Mouse (Mus musculus) midbrain, embryonic 16.5 days (tissue): Measurements from ENCODE around the gene Zfp963. TPM values are rescaled to one million over a fixed set of nuclear protein-coding genes. Genes with fewer than 3 reads are reported as not detected.

Experiments
- ATAC-seq: fragments of 200-750 bp; cut with Nextera tagmentation; 2 replicates; pipeline ENCODE4 v1.8.0; 2017; ENCODE audit warnings: moderate TSS enrichment
- H3K27ac ChIP-seq: fragments of 300-500 bp; sonication (generic); 2 replicates; pipeline ENCODE4 v1.5.1; 2014; ENCODE audit warnings: mild to moderate bottlenecking, low read length, mixed read lengths
- H3K27me3 ChIP-seq: fragments of 300-500 bp; sonication (generic); 2 replicates; pipeline ENCODE4 v1.6.1; 2014; ENCODE audit warnings: low read depth, low read length, mixed read lengths; ENCODE audit not compliant: control insufficient read depth, insufficient read depth
- H3K36me3 ChIP-seq: fragments of 300-500 bp; sonication (generic); 2 replicates; pipeline ENCODE4 v1.6.1; 2014; ENCODE audit warnings: mild to moderate bottlenecking, low read length, moderate library complexity, mixed read lengths; ENCODE audit not compliant: control insufficient read depth, insufficient read depth
- H3K4me1 ChIP-seq: fragments of 300-500 bp; sonication (generic); 2 replicates; pipeline ENCODE4 v1.6.1; 2014; ENCODE audit warnings: mild to moderate bottlenecking, low read length, mixed read lengths; ENCODE audit not compliant: control insufficient read depth, insufficient read depth
- H3K4me2 ChIP-seq: fragments of 300-500 bp; sonication (generic); 2 replicates; pipeline ENCODE4 v1.6.1; 2014; ENCODE audit warnings: mild to moderate bottlenecking, low read length, mixed read lengths
- H3K4me3 ChIP-seq: fragments of 300-500 bp; sonication (generic); 2 replicates; pipeline ENCODE4 v1.5.1; 2014; ENCODE audit warnings: low read depth, mild to moderate bottlenecking, low read length, moderate library complexity, mixed read lengths
- H3K9ac ChIP-seq: fragments of 300-500 bp; sonication (generic); 2 replicates; pipeline ENCODE4 v1.6.1; 2014; ENCODE audit warnings: low read depth, low read length, mixed read lengths
- H3K9me3 ChIP-seq: fragments of 300-500 bp; sonication (generic); replicated peaks from 2 replicates; pipeline ENCODE4 v1.6.1; 2014; ENCODE audit warnings: mild to moderate bottlenecking, low read length, mixed read lengths; ENCODE audit not compliant: control insufficient read depth, poor library complexity, severe bottlenecking
- WGBS: fragments of 180-500 bp; shearing (Covaris S2); extraction: QIAGEN DNeasy Blood & Tissue Kit; methylation state at CpG from one replicate; pipeline ENCODE4 v1.1.7; 2014; 5-methylcytosine and 5-hydroxymethylcytosine counted together
- polyA plus RNA-seq: library from polyadenylated mRNA; unstranded; fragments of >200 nt; fragmentation: Nextera tagmentation; extraction: Ambion mirVana; gene quantifications from 2 replicates; pipeline ENCODE4 v1.2.1, GENCODE M21; 2015

The Zfp963 gene
- polyA plus RNA-seq, 1 experiment from 2014 or later = 8.0 TPM

DNA sequence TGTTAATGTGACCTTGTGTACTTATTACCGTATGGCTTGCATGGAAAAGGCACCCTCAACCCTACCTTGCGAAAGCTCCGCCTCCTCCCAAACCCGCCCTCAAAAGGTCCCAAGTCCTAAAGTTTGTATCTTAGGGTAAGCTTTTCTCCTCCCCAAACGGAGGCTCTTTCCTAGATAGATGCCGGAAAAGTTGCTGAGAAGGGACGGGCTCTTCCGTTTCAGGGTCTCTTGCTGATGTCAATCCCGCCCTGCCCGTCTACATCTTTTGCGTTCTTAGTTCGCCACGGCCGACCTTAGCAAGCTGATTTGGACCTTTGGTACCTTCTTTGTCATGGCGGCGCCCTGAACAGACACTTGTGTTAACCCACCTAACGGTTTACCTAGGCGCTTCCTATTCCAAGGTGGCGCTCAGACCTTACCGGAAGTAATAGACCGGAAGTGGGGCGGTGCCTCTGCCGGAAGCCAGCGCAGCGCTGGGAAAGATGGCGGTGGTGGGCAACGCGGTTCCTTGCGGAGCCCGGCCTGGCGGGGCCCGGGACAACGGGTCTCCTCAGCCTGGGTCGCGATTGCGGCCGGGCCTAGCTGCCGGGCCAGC lies 41.1 kb upstream of the Zfp963 start, which contains the start of the genes Atp13a1 and Zfp866:
TSS of gene Atp13a1 (plus strand) at position 391 of the 595 bp plus-strand sequence.
TSS of gene Zfp866 (minus strand) at position 406 of the 595 bp plus-strand sequence.
- Histone ChIP-seq H3K4me2 (peak within 1 kb of the TSS; percentile 90), H3K9ac (peak within 1 kb of the TSS; percentile 98), H3K4me3 (peak within 1 kb of the TSS; percentile 100), H3K27ac (peak within 1 kb of the TSS; percentile 82), H3K4me1 (peaks cover 19% of the 10 kb centered on the region), H3K27me3 (no peaks in the 10 kb centered on the region), H3K36me3 (peaks cover 2% of the 10 kb centered on the region; the same call in 1 of the 2 replicates), H3K9me3 (no peaks in the 10 kb centered on the region)
- 0% methylated on average over 38 of the region's 38 CpGs for WGBS
- ATAC-seq = peak; percentile 97

DNA sequence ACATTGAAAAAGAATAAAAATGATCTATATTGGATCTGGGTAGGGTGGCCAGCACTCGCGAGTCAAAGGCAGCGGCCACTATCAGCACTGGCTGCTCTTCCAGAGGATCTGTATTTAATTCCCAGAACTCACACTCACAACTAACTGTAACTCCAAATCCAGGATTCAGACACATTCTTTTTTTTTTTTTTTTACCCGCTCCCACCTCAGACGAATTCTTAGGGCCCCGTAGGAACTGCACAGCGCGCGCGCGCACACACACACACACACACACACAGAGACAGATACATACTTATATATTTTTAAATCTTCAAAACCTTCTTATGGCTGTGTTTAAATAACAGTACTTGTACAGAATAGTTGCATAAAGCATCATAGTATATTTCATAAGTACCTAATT lies 40.6 kb upstream of the Zfp963 start:
- Histone ChIP-seq H3K36me3 (peaks cover 2% of the 10 kb centered on the region; the same call in 1 of the 2 replicates), H3K27me3 (no peaks in the 10 kb centered on the region), H3K4me3 (peak overlapping the region; percentile 100), H3K4me2 (peak overlapping the region; percentile 90), H3K9ac (peak overlapping the region; percentile 98), H3K27ac (peak overlapping the region; percentile 82), H3K4me1 (peaks cover 19% of the 10 kb centered on the region), H3K9me3 (no peaks in the 10 kb centered on the region)
- 35% methylated on average over 11 of the region's 11 CpGs for WGBS
- ATAC-seq = peak; percentile 44

DNA sequence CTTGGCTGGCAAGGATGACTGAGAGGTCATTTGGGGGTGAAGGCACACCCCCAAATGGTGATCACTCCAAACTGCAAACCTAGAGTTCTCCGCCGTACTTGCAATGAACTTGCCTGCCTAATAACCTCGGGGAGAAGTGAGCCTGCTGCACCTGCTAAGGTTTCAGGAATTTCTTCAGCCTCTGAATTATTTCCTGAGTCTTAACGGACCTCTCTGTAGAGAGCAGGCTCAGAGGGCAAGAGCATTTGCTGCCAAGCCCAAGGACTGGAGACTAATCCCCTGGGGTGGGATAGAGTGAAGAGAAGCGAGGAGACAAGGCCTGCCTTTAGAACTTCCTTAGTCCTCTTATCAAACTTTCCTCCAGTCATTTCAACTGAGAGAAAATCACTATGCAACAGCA lies 40.0 kb upstream of the Zfp963 start:
- Histone ChIP-seq H3K36me3 (peaks cover 2% of the 10 kb centered on the region; the same call in 1 of the 2 replicates), H3K27me3 (no peaks in the 10 kb centered on the region), H3K4me2 (no peak overlapping the region), H3K9ac (no peak overlapping the region), H3K27ac (no peak overlapping the region), H3K9me3 (no peaks in the 10 kb centered on the region), H3K4me1 (peaks cover 19% of the 10 kb centered on the region), H3K4me3 (no peak overlapping the region)
- 75% methylated on average over 5 of the region's 5 CpGs for WGBS
- ATAC-seq = no peak

DNA sequence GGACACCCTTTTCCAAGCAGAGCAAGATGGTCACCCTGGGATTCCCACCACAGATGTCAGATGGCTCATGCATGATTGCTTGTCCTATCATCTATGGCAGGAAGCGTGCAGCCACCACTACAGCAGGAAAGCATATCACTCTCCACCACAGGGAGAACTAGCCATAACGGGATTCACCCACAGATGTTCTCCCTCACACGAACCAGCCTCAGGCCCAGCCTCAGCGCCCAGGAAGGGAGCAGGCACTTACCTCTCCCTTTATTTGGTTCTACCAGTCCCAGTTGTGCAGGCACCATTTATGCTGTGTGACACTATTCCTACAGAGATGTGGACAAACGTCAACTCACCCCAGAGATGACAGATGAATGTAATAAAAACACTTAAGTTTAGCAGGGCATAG lies 39.3 kb upstream of the Zfp963 start:
- no peak for ATAC-seq
- H3K4me3 ChIP-seq = no peak overlapping the region
- no peak overlapping the region for H3K4me2 ChIP-seq
- WGBS = 95% methylated on average over 5 of the region's 5 CpGs
- H3K27me3 ChIP-seq = no peaks in the 10 kb centered on the region
- no peak overlapping the region for H3K27ac ChIP-seq
- H3K9me3 ChIP-seq = no peaks in the 10 kb centered on the region
- H3K4me1 ChIP-seq = peaks cover 18% of the 10 kb centered on the region
- peaks cover 2% of the 10 kb centered on the region; the same call in 1 of the 2 replicates for H3K36me3 ChIP-seq
- no peak overlapping the region for H3K9ac ChIP-seq

DNA sequence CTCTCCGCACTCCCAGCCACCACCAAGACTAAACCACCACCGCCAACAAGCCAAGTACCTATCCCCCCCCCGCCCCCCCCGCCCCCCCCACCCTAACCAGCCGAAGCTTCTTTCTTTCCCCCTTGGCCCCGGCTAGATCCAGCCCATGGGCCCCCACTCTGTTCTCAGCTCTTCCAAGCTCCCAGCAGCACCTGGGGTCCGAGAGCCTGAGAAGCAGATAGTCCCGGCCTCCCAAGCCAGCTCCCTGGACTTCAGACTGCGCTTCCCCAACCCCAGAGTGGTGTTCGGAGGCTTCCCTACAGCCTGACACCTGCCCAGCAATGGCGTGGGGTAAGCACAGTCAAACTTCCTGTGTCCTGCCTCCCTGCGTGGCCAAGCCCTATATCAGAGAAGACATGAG lies 27.3 kb upstream of the Zfp963 start:
- Histone ChIP-seq H3K9ac (no peak overlapping the region), H3K4me2 (no peak overlapping the region), H3K4me3 (no peak overlapping the region), H3K36me3 (no peaks in the 10 kb centered on the region), H3K4me1 (peaks cover 16% of the 10 kb centered on the region), H3K27me3 (no peaks in the 10 kb centered on the region), H3K27ac (no peak overlapping the region), H3K9me3 (no peaks in the 10 kb centered on the region)
- WGBS = 65% methylated on average over 8 of the region's 12 CpGs
- ATAC-seq = no peak

DNA sequence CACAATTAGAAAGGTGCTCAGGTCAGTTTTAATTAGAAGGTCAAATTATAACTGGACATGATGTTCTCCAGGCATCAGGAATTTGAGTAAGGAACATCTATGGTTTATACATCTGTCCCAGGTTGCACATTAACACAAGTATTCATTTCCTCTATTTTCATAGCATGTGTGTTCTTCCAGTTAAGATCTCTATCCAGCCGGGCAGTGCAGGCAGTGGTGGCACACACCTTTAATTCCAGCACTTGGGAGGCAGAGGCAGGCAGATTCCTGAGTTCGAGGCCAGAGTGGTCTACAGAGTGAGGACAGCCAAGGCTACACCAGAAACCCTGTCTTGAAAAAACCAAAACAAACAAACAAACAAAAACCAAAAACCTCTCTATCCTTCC lies 25.4 kb upstream of the Zfp963 start:
- peak overlapping the region; percentile 57; the same call in 1 of the 2 replicates for H3K4me3 ChIP-seq
- H3K36me3 ChIP-seq = no peaks in the 10 kb centered on the region
- peak overlapping the region; percentile 98 for H3K27ac ChIP-seq
- ATAC-seq = peak; percentile 49; the same call in 1 of the 2 replicates
- no peaks in the 10 kb centered on the region for H3K9me3 ChIP-seq
- peaks cover 20% of the 10 kb centered on the region for H3K4me1 ChIP-seq
- peak overlapping the region; percentile 54 for H3K9ac ChIP-seq
- peak overlapping the region; percentile 49 for H3K4me2 ChIP-seq
- 51% methylated on average over 2 of the region's 2 CpGs for WGBS
- no peaks in the 10 kb centered on the region for H3K27me3 ChIP-seq

DNA sequence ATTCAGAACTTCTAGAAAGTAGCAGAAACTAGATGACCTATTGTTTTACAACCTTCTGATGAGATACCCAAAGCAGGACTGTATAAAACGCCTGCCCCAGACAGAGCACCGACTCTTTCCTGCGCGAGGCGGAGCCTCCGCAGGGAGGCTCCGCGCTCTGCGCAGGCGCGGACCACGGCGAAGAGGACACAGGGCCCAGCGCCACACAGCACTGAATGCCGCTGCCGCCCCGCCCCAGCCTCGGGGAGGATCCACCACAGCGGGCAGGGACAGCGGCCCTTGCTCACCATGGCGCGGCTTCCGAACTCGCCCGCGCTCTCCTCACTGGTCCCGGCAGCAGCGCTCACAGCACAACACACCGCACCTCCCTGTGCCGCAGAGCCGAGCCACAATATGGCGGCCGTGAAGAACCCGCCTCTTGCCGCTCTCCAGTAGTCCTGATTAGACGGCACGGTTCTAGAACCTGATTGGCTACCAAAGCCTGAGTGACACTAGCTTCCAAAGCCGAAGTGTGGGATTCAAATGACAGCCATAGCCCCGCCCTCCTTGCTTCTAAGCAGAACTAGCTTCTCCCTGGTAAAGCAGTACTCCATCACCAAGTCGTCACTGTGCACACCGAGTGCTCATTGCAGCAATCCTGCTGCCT lies 24.9 kb upstream of the Zfp963 start, which contains the start of gene Gm20422:
TSS of gene Gm20422 (minus strand) at position 384 of the 646 bp plus-strand sequence.
- H3K27ac ChIP-seq = peak within 1 kb of the TSS; percentile 98
- WGBS = under 1% methylated on average over 36 of the region's 41 CpGs
- peak within 1 kb of the TSS; percentile 57 for H3K4me3 ChIP-seq
- no peaks in the 10 kb centered on the region for H3K27me3 ChIP-seq
- peak within 1 kb of the TSS; percentile 65 for H3K4me2 ChIP-seq
- H3K9ac ChIP-seq = peak within 1 kb of the TSS; percentile 86
- peaks cover 20% of the 10 kb centered on the region for H3K4me1 ChIP-seq
- peak; percentile 99 for ATAC-seq
- H3K9me3 ChIP-seq = no peaks in the 10 kb centered on the region
- H3K36me3 ChIP-seq = no peaks in the 10 kb centered on the region

DNA sequence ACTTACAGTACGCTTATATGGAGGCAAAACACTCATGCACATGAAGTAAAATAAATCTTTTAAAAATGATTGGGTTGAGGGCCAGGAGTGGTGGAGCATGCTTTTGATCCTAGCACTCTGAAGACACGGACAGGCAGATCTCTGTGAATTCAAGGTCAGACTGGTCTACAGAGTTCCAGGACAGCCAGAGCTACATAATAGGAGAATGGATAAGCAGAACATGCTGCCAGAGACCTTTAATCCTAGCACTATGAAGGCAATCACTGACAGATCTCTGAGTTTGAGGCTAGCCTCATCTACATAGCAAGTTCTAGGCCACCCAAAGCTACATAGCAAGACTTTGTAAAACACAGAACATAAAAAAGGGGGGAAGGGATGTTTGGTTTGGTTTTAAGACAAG lies 22.3 kb upstream of the Zfp963 start:
- Histone ChIP-seq H3K9ac (no peak overlapping the region), H3K9me3 (no peaks in the 10 kb centered on the region), H3K4me3 (no peak overlapping the region), H3K4me1 (peaks cover 20% of the 10 kb centered on the region), H3K27me3 (no peaks in the 10 kb centered on the region), H3K4me2 (peak overlapping the region; percentile 32; the same call in 1 of the 2 replicates), H3K27ac (no peak overlapping the region), H3K36me3 (peaks cover 11% of the 10 kb centered on the region)
- ATAC-seq = no peak
- 78% methylated on average over 2 of the region's 2 CpGs for WGBS

DNA sequence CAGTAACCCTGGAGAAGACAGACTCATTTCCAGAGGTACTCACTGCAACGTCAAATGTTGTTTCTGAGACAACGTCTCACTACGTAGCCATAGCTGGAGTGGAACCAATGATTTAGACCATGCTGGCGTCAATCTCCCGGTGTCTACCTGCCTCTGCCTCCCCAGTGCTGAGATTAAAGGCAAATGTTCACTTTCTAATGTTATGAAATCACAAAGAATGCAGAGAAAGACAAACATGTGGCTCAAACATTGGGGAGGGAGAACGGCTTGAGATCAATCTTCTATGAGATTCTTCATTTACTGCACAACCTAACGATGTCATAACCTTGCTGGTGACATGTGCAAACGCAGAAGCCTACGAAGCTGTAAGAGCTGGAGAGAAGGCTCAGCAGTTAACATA lies 21.5 kb upstream of the Zfp963 start:
- Histone ChIP-seq H3K27me3 (no peaks in the 10 kb centered on the region), H3K4me1 (peaks cover 20% of the 10 kb centered on the region), H3K4me3 (no peak overlapping the region), H3K36me3 (peaks cover 20% of the 10 kb centered on the region), H3K9me3 (no peaks in the 10 kb centered on the region; the same call in 1 of the 2 replicates), H3K4me2 (no peak overlapping the region), H3K9ac (no peak overlapping the region), H3K27ac (no peak overlapping the region)
- no peak for ATAC-seq
- WGBS = 88% methylated on average over 9 of the region's 9 CpGs
